Mouse (Mus musculus) cerebellum, adult 2 months (tissue): ENCODE results near the gene Snx21. TPM values are rescaled to one million over a fixed set of nuclear protein-coding genes. Genes with fewer than 3 reads are reported as not detected.
A peak's percentile ranks its signal among the peaks of the same experiment; 100 is the strongest.

Experiments
- DNase-seq, 2 experiments: peaks; one replicate each; pipeline ENCODE4 v3.0.0; 2021
- H3K27ac ChIP-seq: fragments of 200-500 bp; 2 replicates; pipeline ENCODE4 v1.5.1; 2012; ENCODE audit warnings: low read length, control low read depth, inconsistent platforms; ENCODE audit not compliant: insufficient read depth
- H3K27me3 ChIP-seq: fragments of 200-500 bp; 2 replicates; pipeline ENCODE4 v1.6.1; 2012; ENCODE audit warnings: inconsistent platforms, mild to moderate bottlenecking, low read length, moderate library complexity; ENCODE audit not compliant: control insufficient read depth, insufficient read depth
- H3K4me1 ChIP-seq: fragments of 200-500 bp; 2 replicates; pipeline ENCODE4 v1.6.1; 2011; ENCODE audit warnings: low read length; ENCODE audit not compliant: control insufficient read depth, insufficient read depth
- H3K4me3 ChIP-seq: fragments of 200-500 bp; replicated peaks from 2 replicates; pipeline ENCODE3; 2011; ENCODE audit warnings: mild to moderate bottlenecking, low read depth, low read length, control low read depth; ENCODE audit not compliant: insufficient read depth
- CTCF ChIP-seq: fragments of 200-500 bp; IDR thresholded peaks from 2 replicates; pipeline ENCODE4 v1.5.1; 2011; ENCODE audit warnings: low read depth, mild to moderate bottlenecking, control low read depth, low read length, moderate library complexity, borderline replicate concordance; ENCODE audit not compliant: insufficient read depth
- POLR2A ChIP-seq: fragments of 200-500 bp; IDR thresholded peaks from 2 replicates; pipeline ENCODE4 v1.6.1; 2011; ENCODE audit warnings: low read length, control low read depth, borderline replicate concordance; ENCODE audit not compliant: insufficient read depth
- WGBS: fragments of 180-500 bp; shearing (Covaris S2); methylation state at CpG from one replicate; pipeline ENCODE4 v1.1.7; 2018; 5-methylcytosine and 5-hydroxymethylcytosine counted together
- polyA plus RNA-seq: library from polyadenylated mRNA; depleted of rRNA; stranded (reverse); fragments of >200 nt; gene quantifications from 2 replicates; pipeline ENCODE4 v1.2.3, GENCODE M21; 2012

The Snx21 gene
- polyA plus RNA-seq, 1 experiment, result 70.7 TPM

GRCm38 (mm10) chr2:164817703-164818102 lies 32.1 kb downstream of the Snx21 start:
- WGBS, result 89% methylated on average over 5 of the region's 5 CpGs
- TF ChIP-seq CTCF, result no peak
- H3K4me1 ChIP-seq, result peaks cover 10% of the 10 kb centered on the region
- no peak for DNase-seq
- no peak overlapping the region for H3K27ac ChIP-seq
- no peaks in the 10 kb centered on the region for H3K27me3 ChIP-seq
- no peak overlapping the region for H3K4me3 ChIP-seq

GRCm38 (mm10) chr2:164821060-164821459 lies 35.4 kb downstream of the Snx21 start:
- WGBS, result 22% methylated on average over 6 of the region's 6 CpGs
- Histone ChIP-seq H3K4me3 (no peak overlapping the region), H3K27me3 (no peaks in the 10 kb centered on the region), H3K4me1 (peaks cover 16% of the 10 kb centered on the region), H3K27ac (no peak overlapping the region; the same call in 1 of the 2 replicates)
- DNase-seq, result peak; percentile 44 to 48
- TF ChIP-seq CTCF (no peak), POLR2A (no peak)

GRCm38 (mm10) chr2:164822636-164823165 lies 37.1 kb downstream of the Snx21 start, which contains the start of gene Zswim1:
Gene Zswim1 (plus strand): TSS chr2:164822686.
- no peaks in the 10 kb centered on the region for H3K27me3 ChIP-seq
- TF ChIP-seq POLR2A, result peak; percentile 94
- TF ChIP-seq CTCF, result no peak

GRCm38 (mm10) chr2:164823181-164823585 lies 37.6 kb downstream of the Snx21 start:
- WGBS, result 1% methylated on average over 10 of the region's 10 CpGs
- peak overlapping the region; percentile 98 for H3K4me3 ChIP-seq
- H3K27me3 ChIP-seq, result no peaks in the 10 kb centered on the region
- TF ChIP-seq POLR2A (no peak), CTCF (no peak)
- H3K27ac ChIP-seq, result peak overlapping the region; percentile 86
- peaks cover 20% of the 10 kb centered on the region for H3K4me1 ChIP-seq
- DNase-seq, result no peak

More at GRCm38 (mm10) chr2:164822636-164823165, 37.1 kb downstream of the Snx21 start, which contains the start of gene Zswim1:
- WGBS, result 2% methylated on average over 32 of the region's 32 CpGs
- Histone ChIP-seq H3K27ac (peak within 1 kb of the TSS; percentile 86), H3K4me1 (peaks cover 20% of the 10 kb centered on the region), H3K4me3 (peak within 1 kb of the TSS; percentile 98)
- DNase-seq, result peak; percentile 100

GRCm38 (mm10) chr2:164823969-164824368 lies 38.3 kb downstream of the Snx21 start:
- no peaks in the 10 kb centered on the region for H3K27me3 ChIP-seq
- DNase-seq, result no peak
- peaks cover 20% of the 10 kb centered on the region for H3K4me1 ChIP-seq
- TF ChIP-seq CTCF (no peak), POLR2A (no peak)
- peak overlapping the region; percentile 17 for H3K4me3 ChIP-seq
- H3K27ac ChIP-seq, result no peak overlapping the region
- WGBS, result 92% methylated on average over 4 of the region's 4 CpGs

- no peak for DNase-seq
- TF ChIP-seq CTCF (no peak), POLR2A (no peak)
- Histone ChIP-seq H3K4me3 (no peak overlapping the region), H3K4me1 (peaks cover 20% of the 10 kb centered on the region), H3K27ac (no peak overlapping the region), H3K27me3 (no peaks in the 10 kb centered on the region)
- WGBS, result 82% methylated on average over 17 of the region's 17 CpGs
Observed at GRCm38 (mm10) chr2:164825521-164825920, 39.9 kb downstream of the Snx21 start.

GRCm38 (mm10) chr2:164827146-164827850 lies 41.7 kb downstream of the Snx21 start:
- WGBS, result 49% methylated on average over 16 of the region's 16 CpGs
- H3K4me1 ChIP-seq, result peaks cover 11% of the 10 kb centered on the region
- no peak for TF ChIP-seq POLR2A
- no peak for TF ChIP-seq CTCF
- no peak for DNase-seq
- no peak overlapping the region for H3K27ac ChIP-seq
- H3K27me3 ChIP-seq, result no peaks in the 10 kb centered on the region
- no peak overlapping the region for H3K4me3 ChIP-seq

- H3K27ac ChIP-seq, result no peak within 1 kb of the TSS
- peaks cover 14% of the 10 kb centered on the region for H3K4me1 ChIP-seq
- no peak for TF ChIP-seq CTCF
- TF ChIP-seq POLR2A, result no peak
- no peaks in the 10 kb centered on the region for H3K27me3 ChIP-seq
- DNase-seq, result no peak
- 87% methylated on average over 6 of the region's 6 CpGs for WGBS
- no peak within 1 kb of the TSS for H3K4me3 ChIP-seq
Observed at GRCm38 (mm10) chr2:164828437-164828836, 42.8 kb downstream of the Snx21 start, which contains the start of gene Spata25. Gene Spata25 (minus strand): TSS chr2:164828537.
